Mouse (Mus musculus): Measurements from ENCODE around the gene Arl4a.

The Arl4a gene

GRCm38 (mm10) chr12:40008459-40008858, 29.4 kb downstream of the Arl4a start:
- DNase-seq: no peak

- no peak for DNase-seq
Observed at GRCm38 (mm10) chr12:40004766-40005165, 33.1 kb downstream of the Arl4a start.

GRCm38 (mm10) chr12:39998853-39999195, 39.0 kb downstream of the Arl4a start:
- no peak for DNase-seq

GRCm38 (mm10) chr12:39998070-39998852, 39.6 kb downstream of the Arl4a start:
- DNase-seq: peak; percentile 13 to 40

GRCm38 (mm10) chr12:39997651-39998050, 40.2 kb downstream of the Arl4a start:
- DNase-seq: no peak

GRCm38 (mm10) chr12:39996015-39996414, 41.8 kb downstream of the Arl4a start:
- no peak for DNase-seq

- no peak for DNase-seq
Observed at GRCm38 (mm10) chr12:39995609-39996008, 42.2 kb downstream of the Arl4a start.

- no peak for DNase-seq
Observed at GRCm38 (mm10) chr12:39992767-39993302, 45.0 kb downstream of the Arl4a start.

GRCm38 (mm10) chr12:39990830-39991780, 46.7 kb downstream of the Arl4a start:
- DNase-seq: no peak

GRCm38 (mm10) chr12:39989136-39989535, 48.7 kb downstream of the Arl4a start:
- DNase-seq: no peak

- DNase-seq: no peak
Observed at GRCm38 (mm10) chr12:39987177-39987576, 50.6 kb downstream of the Arl4a start.

GRCm38 (mm10) chr12:39985639-39986038, 52.2 kb downstream of the Arl4a start:
- no peak for DNase-seq

- DNase-seq: no peak
Observed at GRCm38 (mm10) chr12:39979792-39980191, 58.0 kb downstream of the Arl4a start.

- DNase-seq: no peak
Observed at GRCm38 (mm10) chr12:39979066-39979465, 58.8 kb downstream of the Arl4a start.

GRCm38 (mm10) chr12:39977996-39978590, 59.7 kb downstream of the Arl4a start:
- no peak for DNase-seq

GRCm38 (mm10) chr12:39976426-39976825, 61.4 kb downstream of the Arl4a start:
- DNase-seq: no peak

GRCm38 (mm10) chr12:39975829-39976340, 61.9 kb downstream of the Arl4a start:
- no peak for DNase-seq

GRCm38 (mm10) chr12:39974977-39975583, 62.7 kb downstream of the Arl4a start:
- no peak for DNase-seq

- no peak for DNase-seq
Observed at GRCm38 (mm10) chr12:39974273-39974672, 63.6 kb downstream of the Arl4a start.

- DNase-seq: no peak
Observed at GRCm38 (mm10) chr12:39969500-39969899, 68.3 kb downstream of the Arl4a start.

- no peak for DNase-seq
Observed at GRCm38 (mm10) chr12:39968109-39968508, 69.7 kb downstream of the Arl4a start.

GRCm38 (mm10) chr12:39959166-39959565, 78.7 kb downstream of the Arl4a start:
- no peak for DNase-seq

Measured in kidney, postnatal 4 days (tissue).